Mouse (Mus musculus): ENCODE measurements at regions not wholly inside any gene's neighbourhood (a gene's known extent, or its start where the extent isn't known, plus 50 kb on each side); places are given as distances from the start of the nearest gene placed in this dataset.

DNA sequence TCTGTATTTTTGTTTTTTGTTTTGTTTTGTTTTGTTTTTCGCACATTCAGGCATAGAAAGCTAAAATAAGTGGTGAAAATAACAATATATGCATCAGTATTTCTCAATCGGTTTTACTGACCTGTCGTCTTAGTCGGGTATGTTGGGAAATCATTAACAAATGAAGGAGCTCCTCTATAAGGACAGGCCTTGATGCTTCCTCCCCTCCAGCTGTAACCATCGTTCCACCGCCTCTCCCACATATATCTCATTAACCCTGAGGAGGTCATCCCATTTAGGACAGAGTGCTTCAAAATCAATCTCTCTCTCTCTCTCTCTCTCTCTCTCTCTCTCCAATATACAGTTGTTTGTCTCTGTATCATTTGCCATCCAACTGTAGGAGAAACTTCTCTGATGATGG lies 492.4 kb downstream of the Efnb2 start:
- DNase-seq = no peak

DNA sequence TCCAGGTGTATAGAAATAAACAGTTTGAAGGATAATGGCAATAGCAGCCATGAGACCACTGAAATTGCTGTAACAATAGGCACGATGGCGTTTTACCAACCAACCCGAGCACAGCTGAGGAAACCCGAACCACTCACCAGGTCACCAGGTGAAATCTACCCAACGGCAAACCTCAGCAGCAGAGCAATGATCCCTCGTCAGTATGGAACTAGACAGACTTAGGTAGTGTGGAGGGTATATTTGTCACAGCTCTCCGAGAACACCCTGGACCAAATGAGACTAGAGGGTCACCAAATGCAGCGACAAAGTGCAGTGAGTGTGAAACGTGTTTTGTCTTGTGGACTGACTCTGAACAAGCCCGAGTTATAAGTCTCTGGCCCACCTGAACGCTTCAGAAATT lies 492.8 kb downstream of the Efnb2 start:
- DNase-seq = no peak

DNA sequence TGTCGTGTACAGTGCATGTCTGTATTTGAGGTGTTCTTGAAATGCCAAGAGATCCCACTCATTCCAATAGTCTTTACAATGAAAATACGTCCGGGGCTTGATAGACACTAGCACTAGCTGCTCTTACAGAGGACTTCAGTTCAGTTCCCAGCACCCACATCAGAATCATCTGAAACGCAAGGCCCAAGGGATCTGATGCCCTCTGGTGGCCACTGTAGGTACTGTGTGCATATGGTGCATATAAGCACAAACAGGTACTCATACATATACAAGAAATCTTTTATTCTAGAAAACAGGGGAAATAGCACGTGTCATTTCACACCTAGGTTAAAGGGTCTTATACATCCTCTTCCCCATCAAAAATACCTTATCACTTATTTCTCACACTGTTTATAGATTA lies 513.5 kb downstream of the Efnb2 start:
- DNase-seq = no peak

DNA sequence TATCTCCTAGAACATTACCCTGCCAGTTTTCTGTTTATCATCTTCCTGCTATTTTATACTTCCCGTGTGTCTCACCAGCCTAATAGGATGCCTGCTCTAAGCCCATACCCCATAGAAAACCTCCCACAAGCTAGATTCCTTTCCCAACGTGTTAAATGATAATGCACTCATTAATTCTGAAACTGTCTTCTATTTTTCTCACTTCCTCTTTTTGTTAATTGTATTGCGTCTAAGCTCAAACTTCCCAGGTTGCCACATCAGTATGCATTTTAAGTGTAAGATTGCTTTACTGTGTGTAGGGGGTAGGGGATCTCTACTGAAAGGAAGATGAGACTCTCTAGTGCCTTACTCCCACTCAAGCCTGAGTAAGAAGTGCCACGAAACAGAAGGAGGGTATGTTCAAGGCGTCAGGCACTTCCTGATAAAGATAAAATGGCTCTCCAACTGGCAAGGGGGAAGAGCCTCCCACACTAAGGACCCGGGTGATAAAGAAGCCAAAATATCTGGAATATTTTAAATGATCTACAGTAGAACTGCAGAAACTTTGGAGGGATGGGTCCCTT lies 518.0 kb downstream of the Efnb2 start:
- no peak for DNase-seq

DNA sequence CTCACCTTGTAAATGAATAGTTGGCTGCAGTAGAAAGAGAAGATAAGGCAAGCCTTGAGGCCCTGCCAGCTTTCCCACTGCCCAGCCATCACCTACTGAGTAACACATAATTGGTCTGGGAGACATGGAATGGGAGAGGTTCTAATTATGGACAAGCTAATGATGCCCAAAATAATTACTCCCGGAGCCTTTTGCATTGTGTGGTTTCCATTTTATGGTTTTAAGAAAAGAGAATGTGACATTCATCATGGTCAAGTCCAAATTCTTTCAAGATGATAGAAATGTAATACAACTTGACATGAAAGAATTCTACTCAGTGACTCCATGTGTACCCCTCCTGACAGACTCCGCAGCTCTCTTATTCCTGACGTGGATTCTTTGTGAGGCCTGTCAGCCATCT lies 518.6 kb downstream of the Efnb2 start:
- no peak for DNase-seq

DNA sequence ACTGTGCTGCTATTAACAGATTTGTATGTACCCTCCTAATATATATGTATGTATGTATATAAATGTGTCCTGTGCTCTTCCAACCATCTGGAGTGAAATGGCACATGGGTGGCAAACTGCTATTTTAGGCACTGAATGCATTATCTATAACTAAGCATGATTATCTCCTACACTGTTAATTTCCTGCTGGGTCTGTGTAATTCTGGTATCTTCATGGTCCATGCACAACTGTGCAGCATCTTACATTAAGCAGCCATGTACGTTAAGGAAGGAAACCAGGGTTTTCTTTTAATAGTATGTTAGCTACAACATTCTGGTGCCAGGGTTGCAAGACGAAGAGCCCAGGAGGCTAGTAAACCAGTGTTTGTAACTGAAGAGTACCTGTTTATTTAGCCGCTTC lies 521.3 kb downstream of the Efnb2 start:
- DNase-seq = no peak

DNA sequence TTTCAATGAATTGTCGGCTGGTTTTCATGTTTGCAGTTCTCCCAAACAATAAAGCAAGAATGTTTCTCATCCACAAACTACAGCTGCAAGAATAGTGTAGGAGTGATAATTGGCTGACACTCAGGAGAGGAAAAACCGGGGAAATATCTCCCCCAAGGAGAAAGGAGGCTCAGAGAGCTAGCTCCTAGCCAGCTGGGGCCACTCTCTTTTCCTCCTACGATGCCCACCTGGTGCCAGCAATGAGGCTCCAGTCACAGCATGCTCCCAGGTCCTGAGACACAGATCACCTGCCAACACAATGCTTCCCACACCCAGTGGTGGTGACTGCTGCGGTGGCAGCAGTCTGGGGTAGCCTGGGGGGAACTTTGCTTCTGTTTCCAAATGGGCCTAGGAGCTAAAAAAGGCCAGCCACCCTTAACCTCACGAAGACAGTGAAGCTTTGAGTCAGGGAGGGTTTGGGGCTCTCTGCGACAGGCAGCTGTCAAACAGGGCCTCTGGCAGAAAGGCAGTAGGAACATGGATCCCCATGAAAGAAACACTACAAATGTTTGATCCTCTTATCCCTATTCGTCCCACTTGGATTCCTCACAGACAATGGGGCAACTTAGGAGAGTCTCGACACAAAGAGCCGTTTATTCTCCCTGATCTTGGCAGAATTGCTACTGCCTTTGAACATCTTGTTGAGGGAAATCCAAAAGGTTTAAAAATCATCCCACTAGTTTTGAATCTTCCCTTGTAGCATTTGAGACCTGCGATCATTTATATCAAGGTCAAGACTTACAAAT lies 527.8 kb downstream of the Efnb2 start:
- DNase-seq = no peak

DNA sequence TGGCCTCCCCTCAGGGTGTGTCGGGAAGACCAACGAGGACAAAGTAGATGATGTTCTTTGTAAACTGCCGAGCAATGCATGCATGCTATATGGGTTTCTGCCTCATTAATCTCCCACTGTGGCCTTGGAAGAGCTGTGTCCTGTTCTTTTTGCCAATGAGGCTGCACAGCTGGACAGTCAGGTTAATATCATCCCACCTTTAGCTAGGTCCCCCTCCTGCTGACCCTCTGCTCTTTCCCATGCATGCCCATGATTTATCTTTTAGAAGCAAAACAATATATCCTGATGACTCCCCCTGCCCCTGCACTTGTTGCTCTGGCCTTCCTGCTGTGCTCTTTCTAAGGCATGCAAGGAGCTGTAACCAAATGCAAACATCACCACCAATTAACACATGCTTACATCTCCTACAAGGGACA lies 529.1 kb downstream of the Efnb2 start:
- DNase-seq = no peak

DNA sequence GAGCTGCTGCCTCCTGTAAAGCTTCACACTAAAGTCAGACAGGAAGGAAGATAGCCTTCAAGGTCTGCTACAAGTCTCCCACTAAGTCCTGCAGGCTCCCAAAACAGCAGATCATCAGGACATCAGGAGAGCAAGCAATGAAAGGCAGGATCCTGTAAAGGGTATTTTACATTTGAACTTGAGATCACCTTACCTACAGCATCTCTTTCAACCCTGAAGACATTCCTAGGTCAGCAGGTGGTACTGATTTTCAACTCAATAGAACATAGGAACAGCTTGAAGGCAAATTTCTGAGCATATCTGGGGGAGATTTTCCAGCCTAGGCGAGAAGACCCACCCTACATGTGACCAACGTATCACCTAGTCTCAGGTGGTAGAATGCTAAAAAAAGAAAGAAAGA lies 530.2 kb downstream of the Efnb2 start:
- DNase-seq = no peak

DNA sequence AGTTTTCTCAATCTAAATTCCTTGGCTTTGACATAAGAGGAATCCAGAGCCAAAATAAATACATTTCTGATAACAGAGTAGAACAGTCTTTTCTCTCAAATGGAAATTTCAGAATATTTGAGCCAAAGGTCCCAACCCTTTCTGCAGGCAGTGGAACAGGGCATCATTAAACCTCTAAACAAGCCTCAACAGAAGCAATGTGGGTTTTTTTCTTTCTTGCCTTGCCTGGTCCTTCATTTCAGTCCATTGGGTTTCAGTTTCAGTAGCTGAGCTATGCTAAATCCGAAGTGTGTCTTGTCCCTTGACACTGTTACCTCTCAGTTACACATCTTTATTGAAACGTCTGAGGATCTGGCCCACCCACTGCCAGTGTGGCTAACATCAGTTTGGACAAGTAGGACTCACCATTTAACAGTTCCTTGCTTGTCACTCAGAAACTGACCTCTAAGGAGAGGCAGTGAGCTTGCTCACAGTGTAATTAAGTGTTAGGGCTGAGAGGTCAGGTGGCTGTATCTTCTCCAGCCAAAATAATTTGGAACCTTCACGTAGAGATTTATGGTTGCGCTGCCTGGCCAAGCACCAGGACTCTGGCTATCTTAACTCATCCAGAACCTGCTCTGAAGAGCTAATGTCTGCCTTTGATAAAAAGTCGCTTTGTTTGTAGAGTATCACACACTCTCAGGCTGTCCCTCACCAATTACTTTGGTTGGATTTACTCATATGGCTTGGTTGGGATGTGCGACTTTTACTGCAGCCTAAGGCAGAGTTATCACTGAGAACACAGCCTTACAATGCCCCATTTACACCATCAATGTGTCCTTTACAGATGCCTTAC lies 545.2 kb downstream of the Efnb2 start:
- DNase-seq = peak; percentile 11

DNA sequence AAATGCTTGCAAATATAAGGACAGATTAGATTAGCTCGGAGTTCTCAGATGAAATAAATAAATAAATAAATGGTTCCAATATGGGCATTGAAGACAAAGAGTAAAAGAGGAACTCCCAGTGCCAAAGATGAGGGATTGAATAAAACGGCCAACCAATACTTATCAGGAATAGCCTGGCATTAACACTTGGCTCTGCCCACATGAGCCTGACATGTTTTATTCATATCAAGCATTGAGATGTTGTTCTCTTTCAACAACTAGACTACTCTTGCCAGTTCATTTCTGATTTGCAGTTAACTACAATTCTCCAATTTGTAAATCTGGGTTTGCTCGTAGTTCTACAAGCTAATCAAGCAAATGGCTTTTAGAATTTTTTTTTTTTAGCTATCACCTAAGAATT lies 546.4 kb downstream of the Efnb2 start:
- DNase-seq = no peak

DNA sequence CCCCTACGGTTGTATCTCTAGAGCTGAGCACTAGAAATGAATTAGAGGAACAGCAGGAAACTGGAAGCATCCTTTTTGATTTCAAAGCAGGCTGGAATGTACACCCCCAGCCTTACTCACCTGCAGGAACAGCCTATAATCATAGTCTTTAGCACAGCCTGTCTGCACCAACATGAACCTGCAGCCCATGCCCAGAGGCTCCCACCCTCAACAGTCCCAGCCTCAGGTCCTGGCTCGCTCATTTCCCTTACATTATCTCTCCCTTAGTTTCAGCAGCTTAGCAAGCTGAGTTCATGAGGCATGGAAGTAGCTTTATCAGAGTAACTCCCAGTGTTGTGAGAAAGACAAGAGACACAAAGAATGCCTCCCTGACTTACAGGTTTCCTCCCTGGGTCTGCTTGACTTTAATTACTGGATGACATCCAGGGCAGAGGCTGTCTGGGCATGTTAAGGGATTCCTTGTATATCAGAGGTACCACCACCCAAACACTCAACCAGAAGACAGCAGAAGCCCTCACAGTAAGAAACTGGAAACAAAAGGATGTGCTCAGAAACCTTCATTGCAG lies 551.2 kb downstream of the Efnb2 start:
- DNase-seq = no peak

DNA sequence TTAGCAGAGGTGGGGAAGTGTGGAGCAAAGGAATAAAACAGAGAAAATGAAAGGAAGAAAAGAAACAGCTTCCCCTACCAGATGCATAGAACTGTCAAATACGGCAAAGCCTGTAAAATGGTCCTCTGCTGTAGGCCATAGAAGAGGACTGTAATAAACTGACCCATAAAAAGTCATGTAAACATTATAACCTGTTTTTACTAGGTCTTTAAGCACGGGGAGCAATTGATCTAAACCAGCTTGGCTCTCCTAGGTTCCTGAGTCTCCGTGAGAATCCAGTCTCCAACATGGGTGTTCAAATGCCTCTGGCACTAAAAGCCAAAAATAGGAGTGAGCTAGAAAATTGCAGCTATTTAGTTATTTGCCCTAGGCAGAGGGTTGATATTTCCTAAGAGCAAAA lies 557.5 kb downstream of the Efnb2 start:
- DNase-seq = no peak

DNA sequence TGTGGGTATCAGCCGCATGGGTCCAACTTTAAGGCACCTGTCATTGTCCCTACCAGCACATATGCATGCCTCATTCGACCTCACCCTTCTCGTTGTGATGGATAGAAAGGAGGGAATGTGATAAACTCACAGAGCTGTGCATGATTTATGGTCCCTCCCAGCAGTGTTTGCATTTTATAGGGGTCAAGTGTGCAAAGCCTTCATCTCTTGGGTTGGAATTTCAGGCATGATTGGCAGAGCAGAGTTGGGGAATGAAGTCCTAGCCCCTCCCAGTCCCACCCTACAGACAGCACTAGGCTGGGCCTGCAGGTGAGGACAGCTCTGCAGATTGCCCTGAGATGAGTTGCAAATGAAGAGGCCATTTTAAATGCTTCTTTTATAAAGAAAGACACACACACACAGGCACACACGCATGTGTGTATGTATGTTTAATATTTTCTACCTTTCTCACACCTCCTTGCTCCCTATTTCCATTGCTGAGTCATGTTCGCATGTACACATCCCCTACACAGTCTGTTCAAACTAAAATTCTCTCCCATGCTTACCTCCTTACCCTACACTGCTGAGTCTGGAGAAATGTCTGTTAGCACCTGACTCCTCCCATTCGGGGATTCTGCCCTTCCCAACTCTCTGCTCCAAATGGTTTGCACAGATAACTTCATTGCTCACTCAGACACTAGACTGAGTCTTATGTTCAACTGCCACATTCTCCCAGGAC lies 558.9 kb downstream of the Efnb2 start:
- no peak for DNase-seq

DNA sequence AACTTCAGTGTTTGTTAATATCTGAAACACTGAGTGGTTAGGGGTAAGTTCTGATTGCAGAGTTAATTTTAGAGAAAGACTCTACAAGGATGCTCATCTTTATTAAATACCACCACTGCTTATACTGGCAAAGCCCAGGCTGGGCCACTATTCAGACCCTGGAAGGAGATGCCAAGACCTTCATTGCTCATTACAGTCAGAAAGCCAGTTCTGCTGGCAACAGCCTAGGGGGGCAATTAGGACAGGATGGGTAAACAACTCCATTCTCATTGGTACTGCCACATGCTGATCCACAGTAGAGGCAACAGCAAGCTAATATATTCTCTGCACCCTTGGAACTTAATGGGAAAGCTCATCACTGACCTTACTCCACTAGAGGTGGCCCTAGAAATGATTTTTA lies 568.5 kb downstream of the Efnb2 start:
- no peak for DNase-seq

DNA sequence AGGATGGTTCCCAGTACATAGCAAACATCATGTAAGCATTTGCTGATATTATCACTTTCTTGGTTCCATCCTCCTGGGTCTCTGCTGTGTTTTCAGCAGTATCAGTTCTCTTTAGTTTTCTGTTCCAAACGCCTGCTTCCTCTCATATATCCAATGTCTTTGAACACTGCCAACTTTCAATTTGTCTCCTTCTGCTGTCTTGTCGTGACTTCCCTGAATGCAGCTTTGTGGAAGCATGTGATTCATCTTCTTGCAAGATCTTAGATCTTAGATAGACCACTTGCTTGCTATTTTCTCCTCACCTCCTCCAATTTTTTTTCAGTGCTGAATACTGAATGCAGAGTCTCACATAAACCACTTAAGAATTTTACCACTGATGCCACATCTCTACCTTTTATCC lies 576.4 kb downstream of the Efnb2 start:
- no peak for DNase-seq

DNA sequence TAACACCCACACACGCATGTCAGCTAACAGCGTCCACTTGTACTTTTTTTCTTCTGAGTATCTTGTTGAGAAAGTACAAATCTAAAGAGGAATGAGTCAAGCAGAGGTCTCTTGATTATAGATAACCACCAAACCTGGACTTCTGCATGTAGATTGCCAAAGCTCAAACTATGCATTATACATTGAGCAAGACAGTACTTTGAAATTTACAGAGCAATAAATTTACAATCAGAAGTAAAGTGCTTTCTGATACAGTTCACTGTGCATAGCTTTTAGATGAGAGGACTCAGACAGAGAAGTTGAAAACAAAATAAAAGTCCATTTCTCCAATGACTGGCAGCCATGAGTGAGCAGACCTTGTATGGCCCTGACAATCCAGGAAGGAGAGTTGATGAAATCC lies 597.0 kb downstream of the Efnb2 start:
- DNase-seq = no peak

DNA sequence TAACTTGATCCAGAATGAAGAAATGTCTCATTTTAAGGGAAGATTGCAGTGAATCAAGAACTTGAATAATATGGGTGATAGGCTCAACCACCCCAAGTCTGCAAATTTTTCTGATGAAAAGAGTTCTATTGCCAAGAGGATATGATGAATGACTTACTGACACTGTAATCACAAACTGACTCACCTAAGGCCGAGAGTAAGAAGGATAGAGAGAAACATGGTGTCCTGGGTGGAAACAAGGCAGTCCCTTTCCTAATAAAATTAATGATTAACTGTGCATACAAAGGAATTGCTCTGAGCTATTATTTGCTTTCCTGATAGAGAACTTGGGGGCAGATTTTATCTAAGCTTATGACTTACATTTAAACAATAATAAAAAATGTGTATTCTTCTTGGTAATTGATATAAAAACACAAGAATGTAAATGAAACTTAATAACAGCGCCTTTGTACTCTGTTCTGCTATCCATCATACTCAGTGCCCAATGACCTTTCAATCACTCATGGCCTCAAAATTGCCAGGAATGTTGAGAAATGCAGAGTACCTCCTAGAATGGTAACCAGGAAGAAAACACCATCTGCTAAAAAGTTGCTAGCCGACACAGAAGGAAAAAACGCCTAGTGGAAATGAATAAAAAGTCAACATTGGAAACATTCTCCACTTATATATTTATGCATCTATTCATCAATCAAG lies 606.7 kb downstream of the Efnb2 start:
- no peak for DNase-seq

DNA sequence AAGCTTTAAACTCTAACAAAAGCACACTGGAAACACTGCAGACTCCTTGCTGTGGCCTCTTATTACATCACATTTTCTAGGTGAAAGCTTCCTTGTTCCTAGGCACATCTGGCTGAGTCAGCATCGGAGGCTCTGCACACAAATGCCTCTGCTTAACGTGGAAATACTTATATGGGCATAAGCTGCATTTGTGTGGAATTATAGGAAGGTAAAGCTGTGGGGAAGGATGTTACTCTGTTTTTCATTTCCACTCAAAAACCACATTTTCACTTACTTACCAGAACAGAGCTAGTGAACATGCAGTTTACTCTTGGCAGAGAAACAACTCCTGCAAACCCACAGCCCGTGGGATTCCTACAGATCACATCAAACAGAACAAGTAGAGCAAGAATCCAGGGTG lies 609.9 kb downstream of the Efnb2 start:
- no peak for DNase-seq

DNA sequence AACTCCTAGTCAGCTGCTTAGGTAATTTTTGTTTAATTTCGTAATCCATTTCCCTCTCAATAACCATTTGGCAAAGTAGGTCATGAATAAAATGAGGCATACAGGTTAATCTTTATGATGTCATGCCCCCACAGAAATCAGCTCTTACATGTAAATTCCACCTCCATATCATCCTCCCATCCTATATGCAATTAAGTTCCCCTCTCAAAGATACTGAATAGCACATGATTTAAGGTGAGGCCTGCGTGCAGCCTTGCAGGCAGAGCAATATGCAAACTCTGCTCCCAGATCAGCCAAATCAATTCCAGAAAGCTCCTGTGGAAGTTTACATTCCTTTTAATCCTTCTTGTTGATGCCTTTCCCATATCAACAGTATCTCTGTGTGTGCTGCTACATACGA lies 610.3 kb downstream of the Efnb2 start:
- no peak for DNase-seq

DNA sequence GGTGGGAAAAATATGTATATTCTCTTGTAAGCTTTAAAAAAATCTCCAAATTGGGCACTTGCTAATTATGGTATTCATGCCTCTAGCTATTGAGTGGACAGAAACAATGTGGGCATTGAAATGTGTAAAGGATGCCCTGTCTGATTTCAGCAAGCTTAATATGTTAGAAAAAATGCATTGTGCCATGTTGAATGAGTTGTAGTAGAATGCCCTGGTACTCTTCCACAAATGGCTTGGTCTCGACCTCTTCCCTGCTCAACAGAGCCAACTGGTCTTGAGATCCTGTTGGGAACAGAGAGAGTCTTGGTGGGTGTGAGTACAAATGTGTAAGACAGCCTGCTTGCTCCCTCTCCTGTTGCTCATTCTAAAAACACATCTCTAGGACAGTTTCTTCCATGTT lies 616.1 kb downstream of the Efnb2 start:
- DNase-seq = no peak

DNA sequence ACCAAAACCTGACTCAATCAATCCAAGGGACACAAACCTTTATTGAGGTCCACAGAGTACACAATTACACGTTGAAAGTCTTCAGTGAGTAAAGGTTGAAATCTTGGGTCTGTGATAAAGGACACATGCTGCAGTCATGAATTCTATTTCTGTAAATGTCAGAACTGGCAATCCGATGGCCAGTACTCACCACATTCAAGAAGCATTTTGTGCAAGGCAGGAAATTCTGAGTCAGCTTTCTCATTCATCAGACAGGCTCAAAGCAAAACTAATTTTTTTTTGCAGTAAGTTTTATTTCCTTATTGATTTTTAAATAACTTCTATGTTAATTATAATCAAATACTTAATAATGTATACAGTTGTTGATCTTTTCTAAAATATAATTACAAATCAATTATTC lies 616.7 kb downstream of the Efnb2 start:
- DNase-seq = no peak

DNA sequence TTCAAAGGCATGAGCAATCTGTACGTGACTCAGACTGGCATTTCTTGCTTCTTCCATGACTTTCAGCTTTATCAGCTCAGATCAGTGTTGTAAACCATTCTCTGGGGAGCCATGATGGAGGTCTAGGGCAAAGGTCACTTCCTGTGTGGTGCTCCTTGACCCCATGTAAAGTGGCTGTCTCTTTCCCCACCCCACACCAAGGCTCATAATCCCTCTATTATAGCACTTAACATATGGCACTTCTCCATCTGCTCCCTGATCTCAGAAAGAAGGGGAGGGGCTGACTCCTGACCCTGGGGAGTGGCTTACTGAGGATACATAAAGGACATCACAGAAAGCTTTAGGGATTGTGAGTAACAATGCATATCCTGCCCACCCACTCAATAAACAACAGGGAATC lies 623.1 kb downstream of the Efnb2 start:
- DNase-seq = no peak
